Mouse (Mus musculus): ENCODE data around the gene Lrrk1.

Lrrk1 gene

GRCm38 (mm10) chr7:66384891-66385290 lies 3.3 kb downstream of the Lrrk1 start:
- no peak for DNase-seq (ENCODE audit: low spot score)

DNA sequence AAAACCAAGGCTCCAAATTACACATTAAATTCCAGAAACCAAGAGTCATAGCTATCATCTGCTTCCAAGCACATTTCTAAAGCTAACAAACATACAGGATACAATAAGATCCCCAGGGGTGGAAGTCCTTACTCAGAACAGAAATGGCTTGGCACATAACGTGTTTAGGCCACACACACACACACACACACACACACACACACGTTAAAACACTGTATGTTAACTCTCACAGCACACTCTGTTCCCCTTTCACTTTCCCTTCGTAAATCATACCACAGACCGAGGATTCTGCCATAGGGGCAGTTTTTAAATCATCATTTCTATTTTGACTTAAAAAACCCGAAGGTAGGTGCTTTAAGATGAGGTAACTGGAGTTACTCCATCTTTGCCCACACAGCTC lies 3.9 kb downstream of the Lrrk1 start:
- DNase-seq (ENCODE audit: low spot score): no peak

DNA sequence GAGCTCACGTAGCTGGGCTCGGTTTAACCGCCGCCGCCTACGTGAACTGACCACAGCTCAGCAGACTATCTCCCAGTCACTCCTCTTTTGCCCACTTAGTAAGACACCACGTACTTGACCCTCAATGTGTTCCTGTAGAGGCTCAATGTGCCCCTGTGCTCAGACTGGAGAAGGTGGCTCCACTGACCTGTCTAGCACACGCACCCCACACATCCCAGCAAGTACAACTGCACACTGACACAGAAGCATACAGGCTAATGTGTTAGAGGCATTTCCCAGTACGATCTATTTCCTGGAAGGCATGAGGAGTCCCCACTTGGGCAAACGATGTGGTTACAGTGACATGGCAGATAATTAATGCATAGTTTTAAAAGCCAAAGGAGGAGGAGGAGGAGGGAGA lies 11.6 kb downstream of the Lrrk1 start:
- no peak for DNase-seq (ENCODE audit: low spot score)

DNA sequence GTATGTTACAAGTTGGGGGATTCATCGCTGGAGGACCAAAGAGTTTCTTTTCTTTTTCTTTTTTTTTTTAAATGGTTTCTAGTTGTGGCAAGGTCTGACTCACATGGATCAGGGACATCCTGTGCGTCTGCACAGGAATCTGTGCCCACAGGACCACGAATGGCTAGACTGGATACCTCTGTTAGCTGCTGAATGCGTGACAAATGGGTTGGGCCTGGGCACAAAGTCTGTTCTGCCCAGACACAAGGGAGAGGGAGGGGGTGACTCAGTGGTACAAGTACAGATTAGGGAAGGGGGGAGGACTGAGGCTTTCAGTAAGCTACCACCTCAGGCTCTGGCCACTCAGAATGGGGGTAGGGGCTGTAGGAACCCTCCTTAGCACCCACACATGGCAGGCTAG lies 12.4 kb downstream of the Lrrk1 start:
- DNase-seq (ENCODE audit: low spot score): no peak

- no peak for DNase-seq (ENCODE audit: low spot score)
Measured at GRCm38 (mm10) chr7:66373391-66373790, 14.8 kb downstream of the Lrrk1 start.

DNA sequence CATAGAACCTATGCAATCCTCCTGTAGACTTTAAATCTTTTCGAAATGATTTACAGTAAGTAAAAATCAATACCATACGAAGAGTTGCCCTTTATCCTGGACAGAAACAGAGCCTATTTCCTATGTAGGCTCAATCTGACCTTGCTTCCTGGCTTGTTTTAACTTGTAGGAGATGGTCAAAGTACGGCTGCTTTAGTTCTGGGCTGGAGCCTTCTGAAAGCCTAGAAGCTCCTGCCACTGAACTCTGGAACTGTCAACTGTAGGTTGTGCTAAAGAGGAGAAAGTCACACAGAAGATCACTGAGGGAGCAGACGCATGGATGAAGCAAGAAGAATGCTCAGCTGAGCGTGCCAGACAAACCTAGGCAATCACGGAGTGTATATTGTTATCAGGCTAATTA lies 17.2 kb downstream of the Lrrk1 start:
- no peak for DNase-seq (ENCODE audit: low spot score)

DNA sequence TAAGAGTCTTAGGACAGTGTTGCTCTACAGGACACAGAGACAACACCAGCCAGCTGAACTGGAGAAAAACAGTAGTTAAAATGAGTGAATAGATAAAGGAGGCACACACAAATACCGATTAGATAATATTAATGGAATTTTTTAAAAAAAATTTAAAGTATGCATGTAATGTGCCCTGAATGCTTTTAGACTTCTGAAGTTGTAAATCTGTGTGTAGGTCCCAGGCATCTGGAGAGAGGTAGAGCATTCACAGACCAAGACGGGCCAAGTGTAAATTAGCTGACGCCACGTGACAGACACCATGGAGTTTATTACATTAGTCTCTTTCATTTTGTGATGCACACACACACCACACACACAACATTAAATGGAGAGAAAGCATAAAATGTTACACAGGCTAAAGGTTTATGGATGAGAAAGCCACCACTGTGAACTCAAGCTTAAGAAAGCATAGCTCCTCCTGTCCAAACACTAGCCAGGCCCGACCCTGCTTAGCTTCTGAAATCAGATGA lies 18.2 kb downstream of the Lrrk1 start:
- no peak for DNase-seq (ENCODE audit: low spot score)

GRCm38 (mm10) chr7:66369071-66369933 lies 18.8 kb downstream of the Lrrk1 start:
- DNase-seq (ENCODE audit: low spot score): no peak

DNA sequence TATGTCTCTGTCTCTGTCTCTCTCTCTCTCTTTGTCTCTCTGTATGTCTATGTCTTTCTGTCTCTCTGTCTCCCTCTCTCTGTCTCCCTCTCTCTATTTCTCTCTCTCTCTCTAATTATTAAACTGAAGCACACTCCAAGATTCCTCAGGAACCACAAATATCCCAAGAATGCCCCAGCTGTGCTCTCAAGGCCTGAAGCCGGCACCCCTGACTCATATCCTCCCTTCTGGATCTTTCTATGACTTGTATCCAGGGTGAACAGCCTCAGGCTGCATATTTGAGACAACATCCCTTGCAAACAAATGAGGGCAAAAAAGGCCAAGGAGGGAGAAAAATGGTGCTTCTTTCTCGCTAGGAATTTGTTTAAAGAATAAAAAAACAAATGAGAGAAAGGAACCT lies 22.2 kb downstream of the Lrrk1 start, which contains the start of gene Gm10974:
Gene Gm10974, plus strand, starts transcription at position 2 of the 400 bp plus-strand sequence.
- no peak for DNase-seq (ENCODE audit: low spot score)

GRCm38 (mm10) chr7:66365411-66365810 lies 22.7 kb downstream of the Lrrk1 start:
- no peak for DNase-seq (ENCODE audit: low spot score)

- DNase-seq (ENCODE audit: low spot score): no peak
Measured at GRCm38 (mm10) chr7:66364491-66364890, 23.7 kb downstream of the Lrrk1 start.

DNA sequence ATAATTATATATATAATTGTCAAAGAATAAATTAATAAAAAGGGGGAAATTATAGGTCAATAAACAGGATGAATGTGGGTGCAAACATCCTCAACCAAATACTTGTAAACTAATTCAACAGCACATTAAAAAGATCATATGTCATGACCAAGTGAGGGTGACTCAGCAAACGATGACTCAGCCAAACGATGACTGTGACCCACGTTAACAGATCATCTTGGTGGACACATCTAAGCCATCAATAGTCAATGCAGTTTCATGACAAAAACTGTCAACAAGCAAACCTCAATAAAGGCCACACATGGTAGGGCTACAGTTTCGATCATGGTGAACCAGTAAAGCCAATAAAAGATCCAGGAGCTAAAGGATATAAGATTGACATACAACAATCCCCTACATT lies 29.1 kb downstream of the Lrrk1 start:
- no peak for DNase-seq (ENCODE audit: low spot score)

- no peak for DNase-seq (ENCODE audit: low spot score)
Measured at GRCm38 (mm10) chr7:66358461-66358860, 29.7 kb downstream of the Lrrk1 start.

DNA sequence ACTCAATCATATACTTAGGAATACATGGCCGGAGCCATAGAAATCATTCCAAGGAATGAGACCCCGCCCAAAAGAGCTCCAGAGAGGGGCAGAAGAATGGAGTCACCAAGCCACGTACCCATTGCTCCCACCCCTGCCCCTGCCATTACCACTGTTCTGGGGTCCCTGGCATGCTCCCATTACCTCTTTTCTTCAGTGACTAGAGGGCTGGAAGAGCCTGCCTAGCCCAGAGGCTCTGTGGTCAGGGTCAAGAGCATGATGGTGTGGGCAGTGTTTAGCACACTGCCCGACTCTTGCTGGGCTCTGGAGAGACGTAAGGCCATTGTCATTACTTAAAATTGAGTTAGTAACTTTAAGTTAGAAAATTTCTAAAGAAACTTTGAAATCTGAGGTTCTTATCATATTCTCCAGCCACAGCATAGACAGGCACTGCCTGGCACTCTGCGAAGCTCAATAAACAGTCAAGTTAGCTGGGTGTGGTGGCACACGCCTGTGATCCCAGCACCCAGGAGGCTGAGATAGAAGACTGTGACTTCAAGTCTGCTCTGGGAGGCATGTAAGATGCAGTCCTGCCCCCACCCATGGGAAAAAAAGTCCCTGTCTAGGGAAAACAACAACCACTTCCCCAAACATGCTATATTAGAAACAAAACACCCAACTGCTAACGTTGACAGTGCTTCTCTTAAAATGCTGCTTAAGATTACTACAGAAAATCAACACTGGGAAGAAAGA lies 32.2 kb downstream of the Lrrk1 start:
- DNase-seq (ENCODE audit: low spot score): no peak

GRCm38 (mm10) chr7:66354911-66355310 lies 33.2 kb downstream of the Lrrk1 start:
- DNase-seq (ENCODE audit: low spot score): no peak

DNA sequence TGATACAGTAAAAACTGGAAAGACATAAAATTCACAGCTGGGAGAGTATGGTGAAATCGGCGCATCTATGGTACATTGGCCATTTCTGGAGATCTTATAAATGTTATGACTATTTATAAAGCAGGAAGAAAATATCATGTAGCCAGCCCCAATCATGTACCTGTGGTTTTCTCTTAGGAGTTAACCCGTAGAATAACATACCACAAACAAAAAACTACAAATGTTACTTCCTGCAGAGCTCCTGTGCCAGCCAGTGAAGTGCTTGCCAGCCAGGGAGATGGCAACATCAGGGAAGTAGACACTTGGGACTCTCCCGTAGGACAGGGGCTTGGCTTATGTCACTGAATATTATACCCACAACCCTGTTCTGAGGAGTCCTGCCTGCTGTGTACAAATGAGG lies 37.1 kb downstream of the Lrrk1 start:
- DNase-seq (ENCODE audit: low spot score): no peak

DNA sequence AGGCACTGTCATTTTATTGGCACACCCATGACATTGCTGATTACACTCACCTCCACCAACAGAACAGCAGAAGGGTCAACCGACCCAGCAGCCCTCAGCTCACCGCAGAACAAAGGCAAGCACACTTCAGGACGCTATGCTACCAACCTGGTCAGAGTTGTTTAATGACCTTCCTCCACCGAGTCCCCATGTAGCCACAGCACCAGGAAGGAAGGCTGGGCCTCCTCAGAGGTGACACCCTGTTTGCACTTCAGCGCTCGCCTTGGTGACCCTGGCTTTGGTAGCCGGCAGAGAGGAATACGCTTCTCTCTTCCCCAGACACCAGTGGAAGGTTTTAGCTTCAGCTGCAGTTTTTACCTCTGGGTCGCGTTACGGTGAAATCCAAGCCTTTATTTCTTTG lies 38.5 kb downstream of the Lrrk1 start:
- DNase-seq (ENCODE audit: low spot score): no peak

DNA sequence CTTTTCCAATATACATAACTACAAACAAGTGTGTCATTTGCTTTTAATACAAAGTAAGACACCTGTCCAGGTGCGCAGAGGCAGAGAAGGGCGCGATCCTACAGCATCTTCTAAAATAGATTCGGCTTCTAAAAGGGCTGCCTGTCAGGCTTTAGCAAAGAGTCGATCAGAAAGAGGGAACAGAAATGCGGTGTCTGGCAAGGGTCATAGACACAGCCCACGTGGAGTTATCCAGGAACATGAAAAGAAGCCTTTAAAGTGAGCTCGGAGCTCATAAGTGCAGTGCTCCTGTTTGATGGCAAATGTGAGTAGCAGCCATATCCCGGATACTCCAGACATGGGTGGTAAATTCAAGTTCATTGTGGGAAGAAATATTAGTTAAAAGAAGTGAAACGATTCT lies 39.6 kb downstream of the Lrrk1 start:
- DNase-seq (ENCODE audit: low spot score): no peak

GRCm38 (mm10) chr7:66346959-66347663 lies 41.0 kb downstream of the Lrrk1 start:
- no peak for DNase-seq (ENCODE audit: low spot score)

- no peak for DNase-seq (ENCODE audit: low spot score)
Measured at GRCm38 (mm10) chr7:66343307-66343706, 44.8 kb downstream of the Lrrk1 start.

DNA sequence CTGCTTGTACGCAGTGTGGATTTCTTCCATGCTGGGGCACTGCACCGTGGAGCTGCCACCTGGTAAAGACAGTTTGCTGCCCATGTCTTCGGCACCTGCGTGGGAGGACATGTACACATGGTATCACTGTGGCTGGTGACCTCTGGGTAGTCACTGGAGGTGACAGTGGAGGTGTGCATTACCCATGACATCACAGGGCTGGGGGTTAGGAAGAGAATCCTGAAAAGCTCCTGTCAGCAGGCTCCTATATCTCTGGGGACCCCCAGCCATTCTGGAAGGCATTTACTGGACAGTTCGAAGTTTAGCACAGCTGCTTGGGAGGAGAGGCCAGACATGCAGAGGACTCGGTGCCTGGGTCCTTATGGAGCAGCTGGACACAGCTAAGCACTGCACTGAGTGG lies 45.3 kb downstream of the Lrrk1 start:
- DNase-seq (ENCODE audit: low spot score): no peak

- DNase-seq (ENCODE audit: low spot score): peak; percentile 15
Measured at GRCm38 (mm10) chr7:66342323-66342722, 45.8 kb downstream of the Lrrk1 start.

- no peak for DNase-seq (ENCODE audit: low spot score)
Measured at GRCm38 (mm10) chr7:66340044-66340443, 48.1 kb downstream of the Lrrk1 start.

All from layer of hippocampus, adult 9-10 months (tissue).